Mouse (Mus musculus) T-helper 2 cell (primary cell): Measurements from ENCODE around the gene Cacna1e.

Source experiments
- in situ Hi-C: fragments of 300-600 bp; cut with MboI, MseI; formaldehyde crosslinking; loops from one replicate; pipeline ENCODE4 v1.15.1; 2025; ENCODE audit warnings: high pct_unique_total_duplicates

The Cacna1e gene

DNA sequence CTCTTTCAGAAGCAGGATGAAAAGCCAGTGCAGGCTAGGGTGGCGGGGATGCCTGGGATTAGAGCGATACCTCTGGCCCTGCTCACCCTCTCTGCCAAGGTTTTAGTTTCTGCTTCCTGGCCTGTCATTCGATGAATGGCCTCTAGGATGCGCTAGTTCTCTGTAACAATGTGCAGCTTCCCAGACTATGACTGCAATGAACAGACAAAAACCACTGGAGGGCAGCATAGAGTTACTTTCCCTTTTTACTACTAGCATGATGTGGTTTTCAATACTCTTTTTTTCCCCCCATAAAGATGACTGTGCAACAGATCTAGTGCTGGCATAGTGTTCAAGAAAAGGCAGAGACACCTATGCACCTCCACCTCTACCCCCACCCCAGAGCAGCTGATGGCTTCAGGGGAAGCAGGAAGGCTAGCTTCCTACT, 98.0 kb downstream of the Cacna1e start:
- in situ Hi-C loops: loop anchor here (5.0 kb wide), 2 partner anchors 221 to 441 kb away; no protein-coding TSS in a partner anchor

DNA sequence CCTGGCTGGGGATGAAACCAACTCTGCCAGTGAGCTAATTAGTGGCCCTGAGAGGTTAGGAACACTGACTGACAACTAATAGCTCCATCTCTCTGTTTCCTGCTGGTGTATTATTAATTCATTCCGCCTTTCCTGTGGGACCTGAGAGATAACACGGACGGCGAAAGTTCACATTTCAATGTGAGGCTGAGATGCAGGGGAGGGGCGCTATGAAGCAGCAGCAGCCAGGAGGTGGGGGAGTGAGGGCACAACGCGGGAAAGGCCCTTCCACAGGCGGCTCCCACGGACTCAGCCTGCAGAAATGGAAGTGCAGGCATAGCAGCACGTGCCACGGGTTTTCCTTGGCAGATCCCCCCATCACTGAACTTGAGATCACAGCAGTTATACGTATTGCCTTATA, 99.4 kb downstream of the Cacna1e start:
- in situ Hi-C loops: loop anchor here (5.0 kb wide), 2 partner anchors 222 to 442 kb away; no protein-coding TSS in a partner anchor

DNA sequence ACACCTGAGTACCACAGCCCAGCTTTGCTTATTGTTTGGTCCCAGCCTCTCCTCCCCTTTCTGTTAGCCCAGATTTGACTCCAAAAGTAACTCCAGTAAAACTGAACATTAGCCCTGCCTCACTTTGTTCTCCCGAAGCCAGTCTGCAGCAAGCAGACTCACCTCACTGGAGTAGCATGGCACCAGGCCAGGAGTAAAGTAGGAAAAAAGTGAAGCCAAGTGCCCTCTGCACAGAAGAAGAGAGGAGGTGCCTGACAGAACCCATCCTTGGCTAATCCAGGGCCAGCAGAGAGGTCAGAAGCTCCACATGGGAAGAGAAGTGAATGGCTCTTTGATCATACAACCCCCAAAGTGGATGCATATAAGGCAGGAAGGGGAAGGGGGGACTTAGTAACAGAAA, 100.8 kb downstream of the Cacna1e start:
- in situ Hi-C loops: no loop called here

DNA sequence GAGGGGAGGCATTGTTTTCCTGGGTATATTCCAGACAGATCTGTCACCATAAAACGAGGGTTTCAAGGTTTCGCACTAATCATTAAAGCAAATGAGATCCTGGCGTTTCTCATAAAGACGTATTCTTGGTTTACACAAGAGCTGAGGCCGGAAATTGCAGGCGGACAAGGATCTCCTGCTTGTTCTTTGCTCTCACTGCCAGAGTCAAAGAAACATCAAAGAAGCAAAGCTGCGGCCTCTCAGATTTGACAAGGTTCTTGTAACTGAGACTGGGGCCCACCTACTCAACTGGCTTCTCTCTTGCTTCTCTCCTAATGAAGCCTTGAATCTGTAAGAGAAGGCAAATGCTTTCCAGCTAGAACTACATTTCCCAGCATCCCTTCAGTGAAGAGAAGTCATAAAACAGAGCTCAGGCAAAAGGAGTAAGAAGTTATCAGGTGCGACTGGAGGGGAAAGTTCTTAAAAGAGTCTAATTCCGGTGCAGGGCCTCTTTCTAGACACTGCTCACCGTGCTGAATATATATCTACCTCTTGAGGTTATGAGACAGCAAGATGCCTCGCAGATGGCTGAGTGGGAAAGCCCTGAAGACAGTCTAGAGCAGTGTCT, 104.3 kb downstream of the Cacna1e start:
- in situ Hi-C loops: no loop called here

DNA sequence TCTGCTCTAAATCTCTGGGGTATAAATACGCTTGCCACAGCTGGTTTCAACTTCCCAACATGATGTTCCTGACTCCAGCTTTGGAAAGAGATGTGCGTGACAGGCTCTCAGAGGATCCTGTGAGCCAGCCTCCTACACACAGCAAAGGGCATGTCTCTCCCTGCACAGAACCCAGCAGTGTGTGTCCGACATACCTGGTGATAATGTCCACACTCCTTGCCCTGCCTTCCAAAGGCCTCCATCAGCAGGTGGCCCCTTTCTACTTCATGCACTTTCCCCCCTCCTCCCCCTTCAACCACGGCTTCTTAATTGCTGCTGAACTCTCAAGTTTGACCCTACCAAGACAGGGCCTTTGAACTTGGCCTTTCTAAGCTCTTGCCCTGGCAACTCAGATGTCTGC, 108.0 kb downstream of the Cacna1e start:
- in situ Hi-C loops: no loop called here

DNA sequence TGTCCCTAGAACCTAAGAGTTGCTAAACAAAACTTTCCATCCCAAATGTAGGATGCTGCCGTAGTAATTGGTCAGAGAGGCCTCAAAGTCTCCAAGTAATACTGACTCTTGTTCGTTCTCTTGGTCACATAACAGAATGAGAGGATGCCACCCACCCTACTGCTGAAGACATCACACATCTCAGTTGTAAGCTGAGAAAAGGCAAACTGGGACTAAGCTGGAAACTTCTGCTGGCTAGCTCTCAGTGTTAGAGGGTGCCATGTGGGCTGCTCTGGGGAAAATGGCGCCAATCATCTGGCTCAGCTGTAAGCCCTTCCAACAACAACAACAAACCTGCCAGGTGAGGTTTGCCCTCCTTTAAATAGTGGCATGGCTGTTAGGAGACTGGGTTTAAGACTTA, 109.8 kb downstream of the Cacna1e start:
- in situ Hi-C loops: no loop called here

DNA sequence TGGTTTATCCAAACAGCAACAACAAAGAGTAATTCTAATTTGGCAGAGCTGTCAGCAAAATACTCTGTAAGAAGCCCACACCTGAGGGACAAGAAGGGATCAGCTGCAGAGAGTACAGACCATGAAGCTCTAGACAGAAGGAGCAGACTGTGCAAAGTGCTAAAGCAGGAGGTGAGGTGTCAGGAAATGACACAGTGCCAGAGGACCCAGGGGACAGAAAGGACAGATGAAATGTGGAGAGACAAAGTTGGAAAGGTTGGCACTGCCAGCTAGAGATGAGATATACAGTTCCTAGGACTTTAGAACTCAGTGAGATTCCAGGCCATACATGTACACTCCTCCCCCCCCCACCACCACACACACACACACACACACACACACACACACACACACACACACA, 113.2 kb downstream of the Cacna1e start:
- in situ Hi-C loops: no loop called here

DNA sequence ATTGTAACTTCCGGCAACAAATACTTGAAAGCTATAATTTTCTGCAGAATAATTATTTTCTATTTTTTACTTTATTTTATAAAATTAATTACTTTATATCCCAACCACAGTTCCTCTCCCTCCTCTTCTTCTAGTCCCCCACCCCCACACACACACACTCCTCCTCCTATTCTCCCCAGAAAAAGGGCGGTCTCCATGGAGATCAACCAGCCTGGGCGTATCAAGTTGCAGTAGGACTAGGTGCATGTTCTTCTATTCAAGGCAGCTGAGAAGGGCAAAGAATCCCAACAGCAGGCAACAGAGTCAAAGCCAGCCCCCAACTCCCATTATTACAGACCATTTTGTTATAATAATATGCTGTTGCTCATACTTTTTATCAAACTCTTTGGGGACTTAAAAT, 113.8 kb downstream of the Cacna1e start:
- in situ Hi-C loops: no loop called here

DNA sequence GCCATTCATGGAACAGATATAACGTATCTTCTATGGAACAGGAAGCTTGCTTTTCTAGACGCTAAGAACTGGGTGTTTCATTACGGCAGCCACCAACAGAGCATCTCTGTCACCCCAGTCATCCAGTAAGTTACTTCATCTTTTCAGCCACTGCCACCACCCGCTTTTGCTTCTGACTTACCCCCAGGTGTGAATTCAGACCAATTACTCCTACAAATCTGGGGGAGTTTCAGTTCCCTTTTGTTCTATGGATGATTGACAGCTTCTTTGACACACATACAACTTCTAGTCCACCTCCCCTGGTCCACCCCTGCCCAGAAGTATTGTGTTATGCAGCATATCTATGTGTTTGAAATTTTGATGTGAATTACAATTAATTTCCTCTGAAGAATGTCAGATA, 121.2 kb downstream of the Cacna1e start:
- in situ Hi-C loops: no loop called here

DNA sequence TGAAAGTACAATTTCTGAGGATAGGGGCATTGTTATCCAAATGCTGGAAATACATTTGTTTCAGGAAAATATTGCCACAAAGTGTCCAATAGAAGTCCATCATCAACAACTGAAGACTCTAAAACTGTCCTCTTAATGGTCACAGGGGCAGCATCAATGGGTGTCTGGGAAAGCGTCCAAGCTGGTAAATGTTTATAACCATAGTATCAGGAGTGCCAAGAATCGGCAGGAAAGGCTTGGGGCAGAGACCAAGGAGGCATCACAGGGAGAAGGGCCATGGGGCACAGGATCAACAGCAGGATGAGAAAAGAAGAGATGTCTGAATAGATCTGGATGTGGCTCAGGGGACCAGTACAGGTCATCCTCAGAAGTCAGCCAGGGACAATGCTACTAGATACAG, 132.2 kb downstream of the Cacna1e start:
- in situ Hi-C loops: no loop called here

DNA sequence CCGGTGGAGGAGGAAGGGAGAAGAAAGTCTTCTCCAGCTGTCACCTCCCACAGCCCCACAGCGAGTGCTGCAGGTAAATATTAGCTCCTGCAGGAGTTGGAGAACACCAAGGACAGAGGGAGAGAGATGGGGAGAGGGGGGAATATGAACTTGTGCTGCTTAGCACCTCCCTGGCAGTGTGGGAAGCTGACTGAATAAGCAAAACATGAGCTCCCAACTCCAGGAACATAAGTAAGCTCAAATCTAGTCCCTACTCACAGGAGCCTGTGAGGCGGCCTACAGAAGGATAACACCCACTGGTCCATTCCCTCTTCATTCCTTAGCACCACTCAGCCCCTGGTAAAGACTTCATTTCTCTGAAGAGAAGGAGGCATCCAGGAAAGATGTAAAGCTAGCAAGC, 135.8 kb downstream of the Cacna1e start:
- in situ Hi-C loops: no loop called here

DNA sequence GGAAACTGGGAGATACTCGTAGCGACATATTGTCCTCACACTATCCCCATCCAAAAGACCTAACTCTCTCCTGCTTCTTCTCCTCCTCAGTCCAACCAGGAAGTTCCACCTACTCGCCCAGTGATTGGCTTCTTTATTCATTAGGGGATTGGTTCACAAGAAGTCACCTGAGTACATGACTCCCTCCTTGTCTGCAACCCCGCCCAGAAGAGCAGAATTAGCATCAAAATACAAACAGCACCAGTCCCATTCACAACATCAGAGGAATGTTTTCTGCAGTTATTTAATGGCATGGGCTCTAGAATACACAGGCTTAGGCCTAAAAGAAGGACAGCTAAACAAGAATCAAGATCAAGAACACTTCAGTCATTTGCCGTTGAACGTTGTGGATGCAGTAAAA, 139.1 kb downstream of the Cacna1e start:
- in situ Hi-C loops: no loop called here

DNA sequence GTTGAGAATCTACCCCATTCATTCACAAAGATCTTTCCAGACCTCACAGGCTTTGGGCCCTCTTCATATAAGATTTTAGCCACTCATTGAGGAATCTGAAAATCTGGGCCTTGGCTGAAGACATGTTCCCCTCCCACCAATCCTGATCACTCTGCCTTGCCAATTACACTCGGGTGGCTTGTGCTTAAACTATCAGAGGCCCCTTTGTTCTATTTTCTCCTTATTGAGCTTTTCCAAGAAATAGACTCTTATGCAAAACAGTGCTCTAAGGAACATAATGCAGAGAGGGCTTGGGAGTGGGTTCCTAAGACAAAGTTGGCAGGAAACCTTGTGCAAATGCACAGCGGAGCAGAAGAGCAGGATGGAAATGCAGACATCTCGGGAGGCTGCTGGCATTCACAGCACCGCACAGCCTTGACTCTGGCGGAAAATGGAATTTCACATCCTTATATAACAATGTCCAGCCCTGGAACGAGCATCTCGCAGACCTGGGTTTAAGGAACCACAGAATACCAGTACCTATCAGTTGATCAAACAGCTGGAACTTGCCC, 153.8 kb downstream of the Cacna1e start:
- in situ Hi-C loops: no loop called here

DNA sequence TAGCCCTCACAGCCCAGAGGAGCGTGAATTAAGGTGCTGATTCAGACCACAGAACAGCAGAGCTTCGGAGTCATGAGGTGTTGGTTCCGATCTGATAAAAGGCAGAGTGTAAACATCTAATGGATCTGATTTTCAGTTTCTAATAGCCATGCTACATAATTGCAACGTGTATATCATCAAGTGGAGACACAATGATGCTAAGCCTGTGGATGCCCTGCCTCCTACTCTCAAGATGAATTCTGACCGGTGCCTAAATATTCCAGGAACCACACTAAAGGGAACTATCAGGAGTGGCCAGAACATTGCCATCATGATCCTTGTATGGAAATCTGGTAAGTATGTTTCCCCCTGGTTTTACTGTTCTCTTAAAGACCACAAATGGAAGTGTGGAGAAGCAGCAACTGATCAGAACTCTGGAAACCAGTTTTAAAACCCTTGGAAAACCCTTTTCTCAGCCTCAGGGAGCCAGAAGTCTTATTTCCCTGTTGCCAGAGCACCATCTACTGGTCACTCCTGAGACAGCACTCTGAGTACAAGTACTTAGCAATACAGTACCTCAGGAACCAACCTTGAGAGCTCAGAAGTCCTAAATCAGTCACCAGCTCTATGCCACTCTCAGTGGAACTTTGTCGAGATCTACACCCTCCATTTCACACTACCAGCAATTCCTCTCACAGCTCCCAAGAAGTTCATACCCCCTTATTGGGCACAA, 154.9 kb downstream of the Cacna1e start:
- in situ Hi-C loops: no loop called here

DNA sequence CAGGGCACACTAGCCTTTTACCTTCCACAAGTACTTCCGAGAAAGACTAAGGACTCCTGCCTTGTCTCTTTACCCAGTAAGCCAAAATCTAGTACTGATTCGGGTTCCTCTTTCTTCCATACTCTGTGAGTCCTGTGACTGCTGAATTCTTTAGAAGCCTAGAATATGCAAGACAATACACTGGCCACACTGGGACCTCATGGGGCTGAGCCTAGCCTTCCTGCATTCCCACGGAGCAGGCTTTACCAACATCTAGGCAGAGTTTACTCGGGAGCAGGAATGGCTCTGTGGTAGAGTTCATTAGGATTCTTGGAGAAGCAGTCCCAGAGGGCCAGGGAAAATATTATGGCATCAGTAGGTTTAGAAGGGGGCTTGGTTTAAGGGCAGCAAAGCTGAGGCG, 155.6 kb downstream of the Cacna1e start:
- in situ Hi-C loops: no loop called here

DNA sequence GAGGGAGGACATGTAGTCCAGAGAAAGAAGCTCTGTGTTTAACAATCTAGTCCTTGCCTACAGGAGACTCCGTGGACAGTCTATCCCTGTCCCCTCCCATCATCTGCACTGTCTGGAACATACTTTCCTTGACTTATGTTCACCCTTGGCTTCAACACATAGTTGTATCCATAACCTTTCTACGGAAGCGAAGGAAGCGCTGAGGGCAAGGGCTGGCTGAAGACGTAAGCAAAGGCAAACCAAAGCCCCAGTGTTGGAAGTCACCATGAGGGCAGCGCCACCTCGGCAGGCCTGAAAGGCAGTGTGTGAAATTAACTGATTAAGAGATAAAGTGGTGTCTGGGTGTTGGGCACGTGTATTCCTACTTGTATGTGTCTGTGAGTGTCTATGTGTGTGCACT, 156.6 kb downstream of the Cacna1e start:
- in situ Hi-C loops: no loop called here

DNA sequence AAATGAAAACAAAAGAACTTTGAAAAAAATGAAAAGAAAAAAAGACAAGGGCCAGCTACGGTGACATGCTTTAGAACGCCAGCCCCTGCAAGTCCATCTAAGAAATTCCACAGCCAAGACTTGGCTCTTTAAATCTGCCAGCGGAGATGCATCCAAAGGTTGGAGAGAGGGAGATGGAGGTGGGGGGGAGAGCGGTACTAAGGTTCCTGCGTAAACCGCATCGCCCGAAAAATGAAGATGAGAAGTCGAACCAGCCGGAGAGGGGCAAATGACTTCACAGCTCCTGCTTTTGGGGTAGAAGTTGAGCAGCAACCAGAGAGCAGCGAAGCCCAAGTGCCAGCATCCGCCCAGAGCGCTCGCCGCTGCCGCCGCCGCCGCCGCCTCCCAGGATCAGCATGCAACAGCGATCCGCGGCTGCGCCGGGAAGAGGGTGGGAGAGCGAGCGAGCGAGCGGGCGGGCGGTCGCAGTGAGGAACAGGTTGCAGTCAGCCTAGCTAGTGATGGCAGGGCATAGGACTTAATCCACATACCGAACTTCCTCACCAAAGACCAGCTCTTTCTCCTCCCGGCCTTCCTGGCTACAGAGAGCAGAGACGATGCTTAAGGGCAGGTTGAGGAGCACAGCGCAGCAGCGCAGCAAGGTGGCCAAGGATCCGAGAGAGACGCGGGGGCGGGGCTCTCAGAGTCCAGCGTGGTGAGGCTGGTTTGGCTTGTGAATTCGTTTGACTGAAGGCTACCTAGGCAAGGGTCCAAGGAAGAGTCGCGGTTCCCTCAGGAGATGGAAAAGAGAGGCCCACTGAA, 157.7 kb downstream of the Cacna1e start:
- in situ Hi-C loops: no loop called here

DNA sequence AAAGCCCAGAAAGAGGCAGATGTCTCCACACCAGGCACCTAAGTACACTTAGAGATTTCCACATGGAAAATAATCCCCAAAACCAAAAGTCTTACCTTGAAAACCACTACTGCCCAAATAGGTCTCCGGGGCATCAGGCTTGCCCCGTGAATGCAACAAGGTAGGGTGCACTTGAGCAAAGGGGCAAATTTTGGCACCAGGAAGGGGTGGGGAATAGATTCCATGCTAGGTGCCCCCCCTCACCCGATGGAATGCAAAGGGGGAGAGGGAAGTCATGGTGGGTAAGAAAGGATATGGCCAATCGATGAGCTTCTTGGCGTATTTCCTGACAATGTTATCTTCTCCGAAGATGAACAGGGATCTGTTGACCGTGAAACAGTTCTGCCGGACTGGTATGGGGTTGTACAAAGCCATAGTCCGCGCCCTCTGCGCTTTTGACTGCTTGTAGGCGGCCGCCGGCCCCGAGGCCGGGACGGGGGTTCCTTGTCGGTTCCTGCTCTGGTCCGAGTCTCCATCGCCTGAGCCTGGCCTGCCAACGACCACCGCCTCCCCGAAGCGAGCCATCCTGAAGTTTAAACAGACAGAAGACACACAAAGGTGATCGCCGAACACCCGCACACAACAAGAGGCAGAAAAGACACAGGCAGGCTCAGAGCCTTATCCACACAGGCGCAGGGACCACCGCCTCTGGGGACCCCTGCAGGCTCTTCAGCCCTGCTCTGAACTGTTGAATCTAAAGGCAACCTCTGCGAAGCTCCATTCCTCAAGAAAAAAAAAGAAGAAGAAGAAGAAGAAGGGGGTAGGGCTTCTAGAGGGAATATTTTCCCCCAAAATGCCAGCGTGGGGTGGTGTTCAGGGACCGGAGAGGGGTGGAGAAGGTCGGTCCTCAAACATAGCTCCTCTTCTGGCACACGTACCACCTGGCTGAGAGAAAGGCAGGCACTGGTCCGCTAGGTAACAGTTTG, 158.7 kb downstream of the Cacna1e start:
- in situ Hi-C loops: no loop called here

DNA sequence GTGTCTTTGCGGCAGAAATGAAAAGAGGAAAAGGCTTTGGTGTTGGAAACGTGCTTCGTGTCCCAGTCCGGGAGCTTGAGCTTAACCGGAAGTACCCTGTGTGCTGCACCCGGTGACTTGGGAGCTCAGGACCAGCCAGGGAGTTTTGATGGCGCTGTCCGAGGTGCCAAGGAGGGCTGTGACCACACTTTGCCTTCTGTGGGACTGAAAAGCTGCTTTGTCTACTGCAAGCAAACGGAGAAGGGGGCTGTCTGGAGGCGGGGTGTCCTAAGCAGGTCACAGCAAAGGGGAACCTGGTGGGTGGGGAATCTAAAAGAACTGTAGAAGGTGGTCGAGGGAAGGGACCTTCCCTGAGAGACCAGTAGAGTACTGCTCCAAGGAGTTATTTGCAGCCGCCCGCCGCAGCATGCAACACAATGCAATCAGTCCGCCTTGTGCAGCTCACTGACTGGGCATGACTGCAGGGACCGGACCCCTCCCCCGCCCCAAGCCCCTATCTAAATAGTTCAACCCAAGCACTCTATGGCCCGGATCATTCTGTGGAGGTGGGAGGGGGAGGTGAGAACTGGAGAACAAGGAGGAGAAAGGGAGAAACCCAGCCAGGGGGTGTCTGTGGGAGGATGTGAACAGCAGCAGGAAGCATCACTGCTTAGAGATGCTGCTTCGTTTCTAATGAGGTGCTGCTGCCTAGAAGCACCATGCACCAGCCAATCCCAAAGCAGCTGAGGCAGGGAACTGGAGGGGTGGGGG, 160.6 kb downstream of the Cacna1e start:
- in situ Hi-C loops: loop anchor here (25.0 kb wide), 1 partner anchor 836 kb away; the partner anchor contains the start of genes Glul and Teddm1a

DNA sequence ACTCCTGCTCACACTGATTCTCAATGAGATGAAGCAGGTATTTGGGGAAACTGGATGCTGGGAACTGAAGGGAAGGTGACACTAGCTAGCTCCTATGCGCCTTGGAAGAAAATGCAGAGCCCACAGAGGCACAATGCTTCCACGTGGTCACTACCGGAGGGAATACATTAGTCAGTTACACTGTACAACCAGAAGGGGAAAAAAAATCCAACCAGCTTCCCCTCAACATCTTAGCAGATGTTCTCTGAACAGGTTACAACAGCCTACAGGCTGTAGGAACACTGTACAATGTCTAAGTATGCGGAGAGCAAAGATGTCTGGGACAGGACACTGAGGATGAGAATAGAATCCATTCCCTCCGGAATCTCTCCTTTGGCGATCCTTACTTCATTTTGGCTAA, 161.2 kb downstream of the Cacna1e start:
- in situ Hi-C loops: loop anchor here (25.0 kb wide), 1 partner anchor 836 kb away; the partner anchor contains the start of genes Glul and Teddm1a
